Mouse (Mus musculus): ENCODE data around the gene Tgm2.

DNA sequence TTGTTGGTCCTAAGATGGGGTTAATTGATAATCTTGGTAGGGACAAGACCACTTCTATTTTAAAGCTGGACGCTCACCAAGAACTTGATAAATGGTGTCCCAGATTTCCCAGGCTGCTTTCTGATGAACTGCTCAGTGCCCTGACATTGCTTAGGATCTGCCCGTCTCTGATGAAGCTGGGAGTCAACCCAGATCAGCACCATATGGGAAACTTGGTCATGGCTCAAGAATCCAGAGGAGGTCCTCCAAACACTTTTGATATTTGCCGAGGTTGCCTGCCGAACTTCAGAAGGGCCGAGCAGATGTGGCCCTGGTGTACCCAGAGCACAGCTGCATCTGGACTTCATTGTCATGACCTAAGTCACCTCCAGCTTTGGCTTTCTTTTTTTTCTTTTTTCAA is 51.4 kb downstream of the Tgm2 start:
- no peak for TF ChIP-seq CTCF (IDR thresholded peaks at IDR 0.05; ENCODE audit: low read depth, low read length)
- TF ChIP-seq GATA1 (IDR thresholded peaks at IDR 0.05; ENCODE audit: borderline replicate concordance, low read length), result no peak
- no peak for TF ChIP-seq GATA2 (IDR thresholded peaks at IDR 0.05; ENCODE audit: borderline replicate concordance, low read depth, low read length)

Data from G1E (cell line).